Mouse (Mus musculus) limb, embryonic 11.5 days (tissue): ENCODE data around the gene Mroh3. TPM values are rescaled to one million over a fixed set of nuclear protein-coding genes. Genes with fewer than 3 reads are reported as not detected.

Experiments used
- ATAC-seq: fragments of 200-750 bp; cut with Nextera tagmentation; 2 replicates; pipeline ENCODE4 v1.8.0; 2017; ENCODE audit warnings: low read depth; ENCODE audit not compliant: insufficient number of reproducible peaks, low FRiP score, low TSS enrichment
- DNase-seq: peaks from one replicate; pipeline ENCODE4 v3.0.0-alpha.2; 2015; ENCODE audit warnings: low spot score
- H3K27ac ChIP-seq: fragments of 300-500 bp; sonication (generic); replicated peaks from 2 replicates; pipeline ENCODE4 v1.5.1; 2014; ENCODE audit warnings: low read depth, mild to moderate bottlenecking, low read length
- H3K27me3 ChIP-seq: fragments of 300-500 bp; sonication (generic); 2 replicates; pipeline ENCODE4 v1.6.1; 2014; ENCODE audit warnings: mild to moderate bottlenecking, low read length, mixed read lengths; ENCODE audit not compliant: control insufficient read depth, insufficient read depth
- H3K36me3 ChIP-seq: fragments of 300-500 bp; sonication (generic); 2 replicates; pipeline ENCODE4 v1.6.1; 2014; ENCODE audit warnings: mild to moderate bottlenecking, low read length, moderate library complexity, mixed read lengths; ENCODE audit not compliant: control insufficient read depth, insufficient read depth
- H3K4me1 ChIP-seq: fragments of 300-500 bp; sonication (generic); 2 replicates; pipeline ENCODE4 v1.6.1; 2014; ENCODE audit warnings: low read length, mixed read lengths; ENCODE audit not compliant: control insufficient read depth, insufficient read depth
- H3K4me2 ChIP-seq: fragments of 300-500 bp; sonication (generic); 2 replicates; pipeline ENCODE4 v1.6.1; 2014; ENCODE audit warnings: low read depth, mild to moderate bottlenecking, moderate library complexity; ENCODE audit not compliant: severe bottlenecking
- H3K4me3 ChIP-seq: fragments of 300-500 bp; sonication (generic); 2 replicates; pipeline ENCODE4 v1.5.1; 2014; ENCODE audit warnings: low read depth, low read length
- H3K9ac ChIP-seq: fragments of 300-500 bp; sonication (generic); 2 replicates; pipeline ENCODE4 v1.6.1; 2014; ENCODE audit warnings: mild to moderate bottlenecking, low read length
- H3K9me3 ChIP-seq: fragments of 300-500 bp; sonication (generic); 2 replicates; pipeline ENCODE4 v1.6.1; 2016; ENCODE audit warnings: low read length; ENCODE audit not compliant: control insufficient read depth
- WGBS: fragments of 180-500 bp; shearing (Covaris S2); extraction: QIAGEN DNeasy Blood & Tissue Kit; methylation state at CpG from one replicate; pipeline ENCODE4 v1.1.7; 2014; 5-methylcytosine and 5-hydroxymethylcytosine counted together
- polyA plus RNA-seq: library from polyadenylated mRNA; unstranded; fragments of >200 nt; fragmentation: Nextera tagmentation; extraction: Ambion mirVana; gene quantifications from 2 replicates; pipeline ENCODE4 v1.2.1, GENCODE M21; 2014

The Mroh3 gene
- polyA plus RNA-seq, 1 experiment from 2014 or later, result 0.40 TPM

DNA sequence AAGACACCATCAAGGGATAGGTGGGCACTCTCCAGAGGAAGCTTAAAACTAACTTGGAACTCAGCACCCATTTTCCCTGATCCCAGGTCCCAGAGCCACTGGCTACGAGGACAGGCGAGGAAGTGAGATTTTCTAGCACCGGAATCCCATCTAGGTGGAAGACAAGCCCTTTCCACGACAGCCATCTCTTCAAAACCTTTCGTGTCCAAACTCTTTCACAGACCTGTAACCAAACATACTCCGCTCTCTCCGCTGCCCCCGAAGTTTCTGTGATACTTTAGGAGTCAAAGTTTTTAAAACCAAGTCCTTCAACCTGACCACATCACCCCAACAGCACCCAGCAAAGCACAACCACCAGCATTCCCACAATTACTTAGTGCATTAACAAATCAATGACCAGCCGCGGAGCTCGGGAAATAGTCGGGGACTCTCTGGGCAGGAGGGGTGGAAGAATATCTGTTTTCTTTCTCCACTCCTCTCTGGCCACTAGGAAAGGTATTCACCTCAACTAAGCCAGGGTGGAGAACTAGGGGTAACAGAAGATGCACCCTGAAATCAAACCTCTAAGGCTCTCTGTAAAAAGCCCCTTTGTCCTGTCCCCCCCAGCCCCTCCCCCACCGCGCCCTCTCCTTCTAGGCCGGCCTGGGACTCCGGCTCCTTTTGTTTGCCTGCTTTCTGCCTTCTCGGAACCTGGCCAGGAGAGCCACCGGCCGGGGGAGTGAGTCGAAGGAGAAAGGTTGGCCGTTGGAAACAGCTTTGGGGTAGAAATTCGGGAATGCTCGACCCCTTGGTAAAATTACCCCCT, 20.6 kb upstream of the Mroh3 start:
- Histone ChIP-seq H3K27ac (peak overlapping the region; percentile 23; the same call in 1 of the 2 replicates), H3K9me3 (no peaks in the 10 kb centered on the region), H3K4me2 (peak overlapping the region; percentile 80), H3K27me3 (no peaks in the 10 kb centered on the region), H3K4me3 (peak overlapping the region; percentile 73), H3K4me1 (peaks cover 43% of the 10 kb centered on the region), H3K36me3 (no peaks in the 10 kb centered on the region), H3K9ac (peak overlapping the region; percentile 82)
- DNase-seq (peak; percentile 63), ATAC-seq (peak; percentile 27; the same call in 1 of the 2 replicates)
- WGBS, result under 1% methylated on average over 23 of the region's 23 CpGs

DNA sequence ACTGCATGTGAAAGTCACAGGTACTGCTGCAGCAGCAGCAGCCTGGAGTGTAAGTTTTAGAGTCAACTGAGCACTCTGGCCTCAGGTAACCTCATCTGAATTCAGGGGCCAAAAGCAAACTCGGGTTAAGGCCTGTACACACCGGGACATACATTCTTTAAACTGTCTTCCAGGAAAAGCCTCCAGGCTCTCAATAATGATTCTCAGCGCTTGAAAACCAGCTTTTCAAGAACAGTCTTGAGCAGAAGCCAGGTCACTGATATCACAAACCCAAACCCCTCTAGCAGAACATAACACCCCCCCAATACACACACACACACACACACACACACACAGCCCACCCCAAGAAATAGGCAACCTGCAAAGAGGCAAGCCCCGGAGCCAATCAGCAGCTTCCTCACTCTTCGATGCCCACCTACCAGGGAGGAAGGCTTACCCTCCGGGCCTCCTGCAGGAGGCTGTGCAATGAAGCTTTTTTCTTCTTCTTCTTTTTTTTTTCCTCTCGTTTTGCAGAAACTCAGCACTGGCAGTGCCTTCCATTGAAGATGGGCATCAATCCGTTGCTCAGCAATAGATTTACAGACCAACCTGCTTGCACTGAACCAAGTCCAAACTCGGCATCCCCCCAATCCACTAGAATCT, 19.8 kb upstream of the Mroh3 start:
- Histone ChIP-seq H3K27ac (no peak overlapping the region), H3K36me3 (no peaks in the 10 kb centered on the region), H3K9ac (peak overlapping the region; percentile 82), H3K4me3 (peak overlapping the region; percentile 73), H3K27me3 (no peaks in the 10 kb centered on the region), H3K9me3 (no peaks in the 10 kb centered on the region), H3K4me1 (peaks cover 43% of the 10 kb centered on the region), H3K4me2 (peak overlapping the region; percentile 80)
- 3% methylated on average over 9 of the region's 9 CpGs for WGBS
- ATAC-seq (no peak), DNase-seq (peak; percentile 50)

DNA sequence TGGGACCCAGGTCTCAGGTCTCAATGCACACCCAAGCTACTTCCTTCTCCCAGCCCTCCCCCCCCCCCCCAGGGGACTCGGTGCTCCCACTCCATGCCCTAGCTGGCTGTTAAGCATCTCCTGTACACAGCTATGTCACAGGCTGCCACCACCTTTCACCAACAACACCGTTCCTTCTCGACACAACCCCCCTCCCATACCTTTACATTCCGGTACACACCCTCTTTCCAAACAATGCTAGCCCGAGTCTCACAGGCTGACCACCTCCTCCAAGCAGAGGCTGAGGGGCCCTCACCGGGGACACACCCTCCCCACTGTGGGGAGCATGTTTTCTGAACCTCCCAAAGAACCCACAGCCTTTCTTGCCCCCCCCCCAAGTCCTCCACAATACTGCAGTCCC, 19.0 kb upstream of the Mroh3 start:
- WGBS, result 2% methylated on average over 6 of the region's 6 CpGs
- Histone ChIP-seq H3K9ac (peak overlapping the region; percentile 40), H3K4me2 (peak overlapping the region; percentile 80), H3K27ac (no peak overlapping the region), H3K4me3 (peak overlapping the region; percentile 73), H3K4me1 (peaks cover 43% of the 10 kb centered on the region), H3K36me3 (no peaks in the 10 kb centered on the region; the same call in 1 of the 2 replicates), H3K27me3 (no peaks in the 10 kb centered on the region), H3K9me3 (no peaks in the 10 kb centered on the region)
- ATAC-seq, result no peak
- peak; percentile 26 for DNase-seq

DNA sequence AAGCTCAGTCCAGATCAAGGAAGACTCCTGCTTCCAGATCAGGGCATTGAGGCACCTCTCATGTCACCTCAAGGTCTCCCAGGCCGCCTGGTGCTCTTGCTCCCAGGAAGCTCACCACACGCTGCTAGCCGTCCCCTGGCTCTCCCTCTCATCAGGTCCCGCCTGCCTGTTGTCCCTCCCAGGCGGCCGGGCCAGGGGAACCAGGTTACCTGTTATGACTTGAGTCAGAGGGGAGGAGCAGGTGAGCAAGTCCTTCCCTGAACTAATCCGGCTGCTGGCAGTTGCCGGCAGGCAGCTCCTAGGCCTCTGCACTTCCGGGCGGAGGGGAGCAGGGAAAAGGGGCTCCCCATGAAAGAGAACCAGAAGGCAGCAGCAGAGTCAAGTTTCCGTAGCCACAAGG, 17.6 kb upstream of the Mroh3 start:
- no peaks in the 10 kb centered on the region for H3K27me3 ChIP-seq
- peak overlapping the region; percentile 30; the same call in 1 of the 2 replicates for H3K27ac ChIP-seq
- no peaks in the 10 kb centered on the region for H3K9me3 ChIP-seq
- peak overlapping the region; percentile 80 for H3K4me2 ChIP-seq
- H3K4me3 ChIP-seq, result peak overlapping the region; percentile 11
- peak; percentile 52 for DNase-seq
- no peak for ATAC-seq
- H3K4me1 ChIP-seq, result peaks cover 43% of the 10 kb centered on the region
- 21% methylated on average over 11 of the region's 11 CpGs for WGBS
- H3K9ac ChIP-seq, result 0 out of 2 replicates have a peak overlapping the region, but pooled peaks have one; percentile 19
- no peaks in the 10 kb centered on the region; the same call in 1 of the 2 replicates for H3K36me3 ChIP-seq

DNA sequence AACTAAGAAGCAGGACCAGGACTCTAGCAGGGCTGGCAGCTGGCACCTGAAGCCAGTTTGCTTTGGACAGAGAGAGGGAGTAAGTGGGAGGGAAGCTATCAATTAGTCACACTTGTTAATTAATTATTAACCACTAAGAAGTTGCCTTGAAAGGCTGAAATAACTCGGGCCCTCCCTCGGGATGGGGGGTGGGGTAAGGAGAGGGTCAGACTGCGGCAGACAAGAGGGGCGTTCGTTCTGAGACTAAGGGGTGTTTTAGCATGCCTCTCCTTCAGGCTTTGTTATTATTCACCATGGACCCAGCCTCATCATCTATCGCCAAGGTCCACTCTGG, 16.4 kb upstream of the Mroh3 start:
- ATAC-seq (no peak), DNase-seq (no peak)
- Histone ChIP-seq H3K27ac (no peak overlapping the region), H3K36me3 (peaks cover 5% of the 10 kb centered on the region; the same call in 1 of the 2 replicates), H3K4me3 (no peak overlapping the region), H3K27me3 (no peaks in the 10 kb centered on the region), H3K4me2 (no peak overlapping the region), H3K4me1 (peaks cover 40% of the 10 kb centered on the region), H3K9me3 (no peaks in the 10 kb centered on the region), H3K9ac (no peak overlapping the region)
- 38% methylated on average over 6 of the region's 6 CpGs for WGBS

DNA sequence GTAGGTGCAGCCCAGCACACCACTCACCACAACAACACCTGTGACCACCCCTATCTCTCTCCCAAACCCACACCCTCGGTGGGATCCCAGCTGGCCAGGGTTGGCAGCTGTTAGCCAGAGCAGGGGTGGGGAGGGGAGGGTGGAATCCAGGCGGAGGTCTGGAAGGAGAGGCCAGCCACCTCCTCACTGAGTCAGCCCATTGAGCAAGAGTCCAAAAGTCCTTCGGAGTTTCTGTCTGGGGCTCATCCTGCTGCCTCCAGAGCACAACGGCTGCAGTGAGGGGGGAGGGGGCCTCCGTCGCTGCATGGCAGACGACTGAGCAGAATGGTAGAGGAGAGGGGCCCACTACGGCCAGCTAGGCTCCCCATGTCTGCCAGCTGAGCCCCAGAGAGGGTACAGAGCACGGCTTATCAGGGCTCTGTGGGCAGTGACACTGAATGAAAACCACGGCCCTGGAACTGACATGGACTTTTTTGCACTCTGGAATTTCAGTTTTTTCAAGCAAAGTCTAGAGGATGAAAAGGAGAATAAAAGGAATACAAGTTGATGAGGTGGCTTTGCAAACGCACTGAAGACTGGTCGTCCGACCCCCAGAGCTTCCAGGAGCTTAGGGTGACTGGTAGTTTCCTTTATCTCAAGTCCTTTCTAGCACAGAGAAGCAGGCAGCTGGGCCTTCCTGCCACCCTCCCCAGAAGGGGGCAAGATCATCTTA, 15.9 kb upstream of the Mroh3 start:
- DNase-seq, result peak; percentile 25
- no peak for ATAC-seq
- H3K9ac ChIP-seq, result no peak overlapping the region
- no peak overlapping the region for H3K4me3 ChIP-seq
- H3K27me3 ChIP-seq, result no peaks in the 10 kb centered on the region
- H3K27ac ChIP-seq, result no peak overlapping the region
- peaks cover 40% of the 10 kb centered on the region for H3K4me1 ChIP-seq
- 31% methylated on average over 13 of the region's 13 CpGs for WGBS
- H3K4me2 ChIP-seq, result no peak overlapping the region
- no peaks in the 10 kb centered on the region for H3K9me3 ChIP-seq
- peaks cover 5% of the 10 kb centered on the region; the same call in 1 of the 2 replicates for H3K36me3 ChIP-seq

DNA sequence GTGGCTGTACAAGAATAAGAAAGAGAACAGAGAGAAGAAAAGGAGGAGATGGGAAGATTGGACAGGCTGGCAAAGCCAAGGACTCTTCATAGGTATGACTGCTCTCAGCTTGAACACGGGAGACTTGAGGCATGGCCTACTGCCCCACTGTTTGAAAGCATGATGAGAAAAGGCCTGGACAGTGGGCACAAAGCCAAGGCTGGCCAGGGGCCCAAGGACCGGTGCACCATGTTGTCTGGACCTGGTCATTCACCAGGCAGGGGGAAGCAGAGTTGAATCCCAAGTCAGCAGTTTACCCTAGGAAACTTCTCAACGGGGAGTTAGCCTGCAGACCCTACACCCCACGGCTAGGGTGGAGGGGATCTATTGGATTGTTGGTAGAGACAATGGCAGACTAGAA, 15.2 kb upstream of the Mroh3 start:
- Histone ChIP-seq H3K9me3 (no peaks in the 10 kb centered on the region), H3K4me3 (no peak overlapping the region), H3K4me2 (no peak overlapping the region), H3K4me1 (peaks cover 40% of the 10 kb centered on the region), H3K27ac (no peak overlapping the region), H3K36me3 (peaks cover 5% of the 10 kb centered on the region; the same call in 1 of the 2 replicates), H3K9ac (no peak overlapping the region), H3K27me3 (no peaks in the 10 kb centered on the region)
- DNase-seq (no peak), ATAC-seq (no peak)
- 83% methylated on average over 4 of the region's 4 CpGs for WGBS

DNA sequence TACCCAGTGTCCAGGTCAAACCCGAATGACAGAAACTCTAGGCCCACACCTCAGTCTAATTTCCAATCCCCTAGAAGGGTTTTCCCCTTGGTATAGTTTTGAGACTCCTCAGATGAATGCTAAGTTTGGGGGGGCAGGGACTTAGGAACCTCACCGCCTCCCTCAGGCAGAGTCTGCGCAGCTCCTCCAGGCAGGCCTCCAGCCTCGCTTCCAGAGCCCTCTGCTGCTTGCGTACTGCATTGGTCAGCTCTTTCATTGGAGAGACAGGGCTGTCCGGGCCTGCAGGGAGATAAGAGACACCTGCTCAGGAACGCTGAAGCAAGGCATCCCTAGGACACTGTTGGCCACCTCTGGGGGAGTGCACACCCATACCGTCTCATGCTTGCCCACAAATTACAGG, 14.0 kb upstream of the Mroh3 start:
- H3K4me3 ChIP-seq, result no peak overlapping the region
- 91% methylated on average over 8 of the region's 8 CpGs for WGBS
- no peak overlapping the region for H3K9ac ChIP-seq
- DNase-seq (no peak), ATAC-seq (no peak)
- no peaks in the 10 kb centered on the region for H3K27me3 ChIP-seq
- H3K4me1 ChIP-seq, result peaks cover 33% of the 10 kb centered on the region
- H3K36me3 ChIP-seq, result peaks cover 5% of the 10 kb centered on the region; the same call in 1 of the 2 replicates
- no peaks in the 10 kb centered on the region for H3K9me3 ChIP-seq
- no peak overlapping the region for H3K27ac ChIP-seq
- H3K4me2 ChIP-seq, result no peak overlapping the region
